Mouse (Mus musculus) heart, adult 2 months (tissue): ENCODE data around the gene D930020B18Rik.

Experiments
- CTCF ChIP-seq: fragments of 200-600 bp; IDR thresholded peaks from 2 replicates; pipeline ENCODE4 v1.8.1; 2022; ENCODE audit warnings: antibody characterized with exemption, mild to moderate bottlenecking, moderate library complexity
- EP300 ChIP-seq: fragments of 200-500 bp; IDR thresholded peaks from 2 replicates; pipeline ENCODE4 v1.6.1; 2011; ENCODE audit warnings: low read depth, low read length, control low read depth; ENCODE audit not compliant: insufficient read depth
- POLR2A ChIP-seq: fragments of 200-500 bp; IDR thresholded peaks from 2 replicates; pipeline ENCODE4 v1.6.1; 2011; ENCODE audit warnings: mild to moderate bottlenecking, low read depth, low read length, control low read depth; ENCODE audit not compliant: insufficient read depth

DNA sequence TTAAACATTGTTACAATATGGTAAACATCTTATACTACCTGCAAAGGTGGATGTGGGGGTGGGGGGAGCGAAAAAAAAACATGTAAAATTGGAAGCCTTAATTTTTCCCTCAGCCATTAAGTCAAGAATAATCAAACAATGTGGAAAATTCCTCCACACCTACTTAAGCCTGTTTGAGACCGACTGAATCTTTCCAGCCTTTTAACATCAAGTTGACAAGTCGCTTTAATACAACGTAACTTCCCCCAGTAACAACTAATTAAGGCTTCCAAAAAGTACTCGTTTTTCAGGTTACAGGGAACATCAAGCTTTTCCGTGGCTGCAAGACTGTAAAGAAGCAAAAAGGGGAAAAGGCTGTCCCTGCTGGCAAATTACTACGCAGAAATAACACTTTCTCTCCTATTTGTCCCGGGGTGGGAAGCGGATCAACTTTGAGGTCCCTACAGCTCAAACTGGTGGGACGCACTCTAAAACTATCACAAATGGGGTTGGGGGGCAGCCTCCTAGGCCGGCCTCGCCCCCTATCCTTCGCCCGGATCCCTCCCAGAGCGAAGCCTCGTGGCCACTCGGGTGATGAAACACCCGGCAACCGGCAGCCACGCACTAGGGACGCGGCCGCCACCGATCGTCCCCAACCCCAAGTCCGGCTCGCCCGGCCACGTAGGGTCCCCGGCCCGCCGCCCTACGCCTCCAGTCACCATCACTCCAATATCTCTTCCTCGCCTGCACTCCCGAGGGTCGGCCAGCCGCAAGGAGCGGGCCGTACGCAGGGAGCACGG is 15.8 kb upstream of the D930020B18Rik start:
- TF ChIP-seq CTCF (no peak), EP300 (no peak), POLR2A (no peak)
